8 mouse cellular contexts compared by ENCODE assay signal in the genomic region with DNA sequence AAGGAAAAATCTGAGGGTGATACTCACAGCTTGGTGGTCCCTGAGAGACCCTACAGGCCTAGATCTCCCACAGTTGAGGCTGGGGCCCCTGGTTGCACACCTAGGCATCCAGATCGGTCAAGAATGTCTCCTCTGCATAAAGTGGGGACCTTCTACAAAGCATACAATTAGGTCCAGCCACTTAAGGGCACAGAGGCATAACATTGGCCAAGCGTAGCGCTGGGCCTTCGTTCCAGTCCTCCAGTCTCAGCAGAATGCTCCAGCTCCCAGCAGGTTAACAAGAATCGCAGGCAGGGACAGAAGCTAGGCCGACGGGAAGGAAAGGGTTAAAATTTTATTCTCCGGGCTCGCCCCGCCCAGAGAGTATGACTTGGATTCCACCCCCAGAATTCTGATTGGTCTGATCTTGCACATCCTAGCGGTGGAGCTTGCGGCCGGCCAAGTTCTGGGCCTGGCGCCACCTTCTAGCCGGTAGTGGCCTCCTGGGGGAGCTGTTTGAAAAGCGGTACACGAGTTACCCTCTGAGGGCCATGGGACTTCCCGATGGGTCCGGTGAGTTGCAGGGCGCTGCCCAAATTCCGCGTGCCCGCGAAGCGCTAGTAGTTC. TPM values are rescaled to one million over a fixed set of nuclear protein-coding genes. Genes with fewer than 3 reads are reported as not detected.
DNase-seq lines count a peak whose midpoint lies in the region; ATAC-seq lines count a peak whose summit lies in the region.

No protein-coding gene starts in this region.

- 1% methylated on average over 25 of the region's 25 CpGs for WGBS in hindbrain, embryonic 12.5 days

- H3K36me3 ChIP-seq in hindbrain, embryonic 12.5 days = peaks cover 49% of the 10 kb centered on the region

- peak; percentile 98 for DNase-seq in ZHBTc4 (ENCODE audit: low read depth, low spot score)
- DNase-seq in cerebellum, postnatal 25 days = peak; percentile 93 to 95
- DNase-seq in frontal cortex, postnatal 14 days (ENCODE audit: low spot score in 2 of 2) = peak; percentile 88 to 91
- peak; percentile 90 to 94 for DNase-seq in layer of hippocampus, postnatal 10 days (ENCODE audit: low spot score in 2 of 2)
- DNase-seq in lung, postnatal 25 days (ENCODE audit: low spot score) = peak; percentile 96
- DNase-seq in right cerebral cortex, adult 18-20 months = peak; percentile 93
- peak; percentile 90 for DNase-seq in urinary bladder, postnatal 14 days (ENCODE audit: low spot score)

- peak overlapping the region; percentile 59 for H3K4me3 ChIP-seq in hindbrain, embryonic 12.5 days

- H3K4me1 ChIP-seq in hindbrain, embryonic 12.5 days = peaks cover 16% of the 10 kb centered on the region

- peak overlapping the region; percentile 56 for H3K9ac ChIP-seq in hindbrain, embryonic 12.5 days

- peak; percentile 90 for ATAC-seq in hindbrain, embryonic 12.5 days (ENCODE audit: low FRiP score)

- H3K27ac ChIP-seq in hindbrain, embryonic 12.5 days = peak overlapping the region; percentile 46

- peak overlapping the region; percentile 55 for H3K4me2 ChIP-seq in hindbrain, embryonic 12.5 days (replicated peaks)

- peaks cover 5% of the 10 kb centered on the region; the same call in 1 of the 2 replicates for H3K27me3 ChIP-seq in hindbrain, embryonic 12.5 days

- no peaks in the 10 kb centered on the region for H3K9me3 ChIP-seq in hindbrain, embryonic 12.5 days (replicated peaks)

RNA-seq across cellular contexts. Expression of gene Slc26a6, which starts 0.7 kb away (rescaled TPM):
- 12.7 and 16.5 TPM in 2 replicates for polyA plus RNA-seq in hindbrain, embryonic 12.5 days (2016; fragmentation: Nextera tagmentation; extraction: Ambion mirVana)
- 10 to 100 TPM; 35.8 to 38.1 TPM for total RNA-seq in layer of hippocampus, postnatal 10 days (2021)

RNA-seq across cellular contexts. Expression of gene Celsr3, which starts 27.6 kb away (rescaled TPM):
- 11.9 TPM in 2 replicates for polyA plus RNA-seq in hindbrain, embryonic 12.5 days (2016; fragmentation: Nextera tagmentation; extraction: Ambion mirVana)
- total RNA-seq in layer of hippocampus, postnatal 10 days (2021) = 10 to 100 TPM; 64.6 to 78.9 TPM

RNA-seq across cellular contexts. Expression of gene Nckipsd, which starts 45.6 kb away (rescaled TPM):
- 20.2 and 23.3 TPM in 2 replicates for polyA plus RNA-seq in hindbrain, embryonic 12.5 days (2016; fragmentation: Nextera tagmentation; extraction: Ambion mirVana)
- total RNA-seq in layer of hippocampus, postnatal 10 days (2021) = 10 to 100 TPM; 40.7 to 43.4 TPM

Comparison
In these comparisons a context has a peak if more than half of its experiments do, and no peak if none do; other contexts are left out.
1. Peak in every context shown above with its lines: DNase-seq, ATAC-seq, H3K4me3 ChIP-seq and H3K27ac ChIP-seq.